Mouse (Mus musculus) hindbrain, embryonic 10.5 days (tissue): Measurements from ENCODE around the gene Abca7. TPM values are rescaled to one million over a fixed set of nuclear protein-coding genes. Genes with fewer than 3 reads are reported as not detected.
A peak's percentile ranks its signal among the peaks of the same experiment; 100 is the strongest.

Source experiments
- DNase-seq: peaks from one replicate; pipeline ENCODE4 v3.0.0-alpha.2; 2017; ENCODE audit warnings: low spot score
- H3K27ac ChIP-seq: fragments of 300-500 bp; sonication (generic); 2 replicates; pipeline ENCODE4 v1.5.1; 2016; ENCODE audit warnings: mild to moderate bottlenecking, moderate library complexity
- H3K27me3 ChIP-seq: fragments of 300-500 bp; sonication (generic); 2 replicates; pipeline ENCODE4 v1.6.1; 2016; ENCODE audit warnings: mild to moderate bottlenecking; ENCODE audit not compliant: poor library complexity, insufficient read depth, severe bottlenecking
- H3K36me3 ChIP-seq: fragments of 300-500 bp; sonication (generic); 2 replicates; pipeline ENCODE4 v1.6.1; 2016; ENCODE audit warnings: mild to moderate bottlenecking, moderate library complexity
- H3K4me1 ChIP-seq: fragments of 300-500 bp; sonication (generic); replicated peaks from 2 replicates; pipeline ENCODE4 v1.6.1; 2016; ENCODE audit warnings: mild to moderate bottlenecking
- H3K4me3 ChIP-seq: fragments of 300-500 bp; sonication (generic); 2 replicates; pipeline ENCODE4 v1.5.1; 2016; ENCODE audit warnings: mild to moderate bottlenecking, moderate library complexity
- H3K9me3 ChIP-seq: fragments of 300-500 bp; sonication (generic); 2 replicates; pipeline ENCODE4 v1.6.1; 2016; ENCODE audit warnings: mild to moderate bottlenecking, moderate library complexity
- whole genome bisulfite sequencing: fragments of 180-500 bp; shearing (Covaris S2); methylation state at CpG from one replicate; pipeline ENCODE4 v1.1.7; 2016; 5-methylcytosine and 5-hydroxymethylcytosine counted together
- polyA plus RNA-seq: library from polyadenylated mRNA; unstranded; fragments of >200 nt; fragmentation: Nextera tagmentation; extraction: Ambion mirVana; gene quantifications from 2 replicates; pipeline ENCODE4 v1.2.1, GENCODE M21; 2016

Gene Abca7
- polyA plus RNA-seq, 1 experiment from 2014 or later = 6.0 TPM

DNA sequence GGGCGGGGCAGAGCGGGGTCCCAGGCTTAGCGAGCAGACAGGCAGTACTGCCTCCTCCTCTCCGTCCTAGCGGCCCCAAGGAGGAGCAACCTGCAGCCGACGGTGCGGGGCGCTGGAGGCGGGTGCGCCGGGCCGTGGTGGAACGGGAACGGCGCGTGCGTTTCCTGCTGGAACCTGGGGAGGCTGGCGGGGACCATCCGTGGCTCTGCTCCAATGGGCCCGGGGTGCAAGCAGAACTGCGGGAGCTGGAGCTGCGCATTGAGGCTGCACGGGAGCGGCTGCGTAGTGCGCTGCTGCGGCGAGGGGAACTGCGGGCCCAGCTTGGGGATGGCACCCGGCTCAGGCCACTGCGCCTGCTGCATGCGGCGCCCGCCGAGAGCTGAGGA is 19.6 kb upstream of the Abca7 start:
- no peak for DNase-seq
- Histone ChIP-seq H3K4me3 (peak overlapping the region; percentile 23), H3K4me1 (peaks cover 17% of the 10 kb centered on the region), H3K9me3 (0 out of 2 replicates have a peak, but pooled peaks cover 9% of the 10 kb centered on the region), H3K27ac (no peak overlapping the region), H3K36me3 (peaks cover 77% of the 10 kb centered on the region), H3K27me3 (peaks cover 46% of the 10 kb centered on the region)
- WGBS = 79% methylated on average over 36 of the region's 36 CpGs

DNA sequence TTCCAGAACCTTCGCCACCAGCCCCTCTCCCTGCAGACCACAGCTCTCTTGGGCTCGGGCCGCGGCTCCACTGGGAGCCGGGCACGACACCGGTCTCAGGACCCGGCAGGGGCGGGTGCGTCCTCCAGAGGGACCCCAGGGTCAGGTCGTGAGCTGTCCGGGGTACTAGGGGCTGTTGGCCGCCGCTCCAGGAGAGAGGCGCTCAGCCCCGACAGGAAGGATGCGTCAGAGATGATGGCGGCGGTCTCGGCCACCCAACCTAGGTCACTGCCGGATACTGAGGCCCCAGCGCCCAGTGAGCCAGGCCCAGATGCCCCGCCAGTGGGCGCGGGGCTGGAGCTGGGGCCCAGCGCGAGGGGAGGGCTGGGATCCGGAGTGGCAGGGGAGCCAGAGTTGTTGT is 19.0 kb upstream of the Abca7 start:
- Histone ChIP-seq H3K4me1 (peaks cover 21% of the 10 kb centered on the region), H3K9me3 (0 out of 2 replicates have a peak, but pooled peaks cover 9% of the 10 kb centered on the region), H3K4me3 (no peak overlapping the region), H3K27me3 (peaks cover 40% of the 10 kb centered on the region), H3K36me3 (peaks cover 80% of the 10 kb centered on the region), H3K27ac (no peak overlapping the region)
- 79% methylated on average over 28 of the region's 28 CpGs for WGBS
- DNase-seq = no peak

DNA sequence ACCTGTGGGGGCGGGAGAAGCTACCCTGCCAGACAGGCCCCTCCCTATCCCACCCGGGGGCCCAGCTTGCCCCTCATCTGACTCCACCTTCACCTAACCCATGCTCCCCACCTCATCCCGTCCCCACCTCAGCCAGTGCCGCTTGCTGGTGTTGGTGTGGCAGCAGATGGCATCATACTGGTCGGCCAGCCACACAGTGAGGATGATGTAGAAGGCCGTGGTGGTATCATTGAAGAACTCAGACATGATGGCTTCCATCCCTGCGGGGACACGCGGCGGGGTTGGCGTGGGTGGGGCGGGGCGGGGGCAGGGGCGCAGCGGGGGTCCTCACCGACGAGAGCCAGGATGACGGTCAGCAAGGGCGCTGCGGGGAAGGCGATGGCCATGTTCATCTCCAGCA is 18.2 kb upstream of the Abca7 start:
- peaks cover 83% of the 10 kb centered on the region for H3K36me3 ChIP-seq

DNA sequence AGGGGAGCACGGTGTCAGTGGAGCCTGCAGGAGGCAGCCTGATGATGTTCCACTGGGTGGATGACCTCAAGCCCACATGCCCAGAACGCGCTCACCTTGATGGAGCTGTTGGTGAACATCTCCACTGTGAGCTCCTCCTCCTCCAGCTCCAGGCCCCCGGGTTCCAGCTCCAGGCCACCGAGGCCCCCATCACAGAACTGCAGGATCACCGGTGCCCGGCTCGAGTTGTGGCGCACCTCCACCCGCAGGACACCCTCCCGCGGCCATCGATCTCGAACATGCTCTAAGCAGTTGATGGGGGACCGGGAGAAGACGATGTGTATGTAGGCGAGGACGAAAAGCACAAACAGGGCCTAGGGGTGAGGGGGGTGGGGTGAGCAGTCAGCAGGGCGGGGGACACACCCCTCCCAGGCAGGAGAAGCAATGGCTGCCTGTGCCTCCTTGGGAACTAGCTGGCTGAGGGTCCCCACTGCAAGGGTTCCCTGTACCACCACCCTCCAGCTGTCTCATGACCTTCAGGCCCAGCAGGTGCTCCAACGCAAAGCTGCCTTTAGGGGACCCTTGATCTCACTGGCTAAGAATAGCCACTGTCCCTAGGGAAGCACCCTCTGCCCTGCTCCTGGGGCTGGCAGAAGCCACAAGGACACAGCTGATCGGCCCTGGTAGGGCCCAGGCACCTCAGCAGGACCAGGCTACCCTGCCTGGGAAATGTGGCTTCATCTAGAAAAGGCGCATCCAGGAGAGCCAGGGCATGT is 16.7 kb upstream of the Abca7 start:
- no peak overlapping the region for H3K27ac ChIP-seq
- H3K27me3 ChIP-seq = peaks cover 20% of the 10 kb centered on the region
- DNase-seq = no peak
- peaks cover 36% of the 10 kb centered on the region for H3K4me1 ChIP-seq
- 0 out of 2 replicates have a peak, but pooled peaks cover 9% of the 10 kb centered on the region for H3K9me3 ChIP-seq
- WGBS = 93% methylated on average over 22 of the region's 22 CpGs
- peaks cover 73% of the 10 kb centered on the region for H3K36me3 ChIP-seq
- no peak overlapping the region; the same call in 1 of the 2 replicates for H3K4me3 ChIP-seq

More for the DNA sequence above, 18.2 kb upstream of the Abca7 start:
- Histone ChIP-seq H3K4me3 (no peak overlapping the region), H3K4me1 (peaks cover 28% of the 10 kb centered on the region), H3K27me3 (peaks cover 33% of the 10 kb centered on the region), H3K27ac (no peak overlapping the region), H3K9me3 (0 out of 2 replicates have a peak, but pooled peaks cover 9% of the 10 kb centered on the region)
- DNase-seq = no peak
- 95% methylated on average over 21 of the region's 21 CpGs for WGBS

DNA sequence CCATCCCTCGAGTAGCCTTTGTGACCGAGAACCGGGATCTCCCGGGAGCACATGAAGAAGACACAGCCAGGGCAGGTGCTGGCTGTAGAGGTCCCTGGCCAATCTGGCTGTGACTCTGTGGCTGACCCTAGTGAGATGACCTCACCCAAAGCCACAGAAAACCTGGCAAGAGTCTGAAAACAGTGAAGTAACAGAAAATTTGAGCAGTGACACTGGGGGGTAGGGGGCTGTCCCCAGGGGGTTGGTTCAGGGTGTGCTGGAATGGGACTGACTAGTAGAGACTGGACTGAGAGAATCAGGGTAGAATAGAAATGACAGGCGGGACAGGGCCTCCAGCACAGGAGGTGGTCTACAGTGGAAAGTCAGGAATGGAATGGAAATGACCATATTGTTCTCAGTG is 13.1 kb upstream of the Abca7 start:
- peaks cover 60% of the 10 kb centered on the region for H3K4me1 ChIP-seq
- H3K36me3 ChIP-seq = peaks cover 38% of the 10 kb centered on the region
- DNase-seq = no peak
- H3K27me3 ChIP-seq = peaks cover 24% of the 10 kb centered on the region
- peak overlapping the region; percentile 78 for H3K4me3 ChIP-seq
- peak overlapping the region; percentile 93 for H3K27ac ChIP-seq
- WGBS = 70% methylated on average over 5 of the region's 5 CpGs
- H3K9me3 ChIP-seq = no peaks in the 10 kb centered on the region

DNA sequence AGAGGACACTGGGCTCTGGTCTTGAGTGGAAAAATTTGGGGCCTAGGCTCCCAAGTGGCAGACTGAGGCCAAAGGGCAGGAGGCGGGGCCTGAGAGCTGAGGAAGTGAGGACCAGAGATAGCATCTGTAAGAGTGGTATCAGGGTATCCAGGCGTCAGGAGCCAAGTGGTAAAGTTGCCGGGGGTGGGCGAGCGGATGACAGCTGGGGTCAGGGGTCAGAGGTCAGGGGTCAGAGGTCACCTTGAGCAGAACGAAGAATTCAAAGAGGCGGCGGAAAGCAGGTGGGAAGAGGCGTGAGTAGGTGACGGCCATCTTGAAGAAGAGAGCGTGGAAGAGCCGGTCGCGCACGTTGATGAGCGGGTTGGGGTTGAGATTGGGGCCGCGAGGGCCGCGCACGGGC is 12.6 kb upstream of the Abca7 start:
- under 1% methylated on average over 21 of the region's 21 CpGs for WGBS
- DNase-seq = peak; percentile 66
- H3K36me3 ChIP-seq = peaks cover 33% of the 10 kb centered on the region
- peak overlapping the region; percentile 78 for H3K4me3 ChIP-seq
- H3K27me3 ChIP-seq = peaks cover 26% of the 10 kb centered on the region
- peak overlapping the region; percentile 93 for H3K27ac ChIP-seq
- H3K4me1 ChIP-seq = peaks cover 65% of the 10 kb centered on the region
- H3K9me3 ChIP-seq = no peaks in the 10 kb centered on the region

DNA sequence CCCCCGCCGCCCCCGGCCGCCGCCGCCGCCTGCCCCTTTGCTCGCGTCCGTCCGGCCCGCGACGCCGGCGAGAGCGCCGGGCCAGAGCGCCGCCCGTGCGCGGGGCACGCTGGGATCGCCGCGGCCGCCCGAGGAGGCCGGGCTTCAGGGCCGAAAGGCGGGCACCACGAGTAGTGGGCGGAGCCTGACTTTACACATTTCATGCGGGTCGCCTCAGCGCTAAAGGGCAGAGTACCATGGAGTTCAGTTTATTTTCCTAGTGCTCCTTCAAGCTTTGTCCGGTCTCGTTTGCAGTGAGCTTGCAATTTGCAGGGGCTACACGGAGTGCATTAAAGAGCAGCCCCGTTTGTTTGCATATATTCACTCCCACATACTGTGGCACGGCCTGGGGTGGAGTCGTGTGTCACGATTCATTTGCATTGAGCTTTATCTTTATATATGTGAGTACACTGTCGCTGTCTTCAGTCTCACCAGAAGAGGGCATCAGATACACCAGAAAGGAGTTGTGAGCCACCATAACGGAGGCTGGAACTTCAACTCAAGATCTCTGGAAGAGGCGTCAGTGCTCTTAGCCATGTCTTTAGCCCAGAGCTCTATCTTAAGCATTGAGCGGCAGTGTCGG is 12.0 kb upstream of the Abca7 start, which contains the start of gene Tmem259:
Gene Tmem259 (minus strand): TSS at position 136 of the 622 bp plus-strand sequence.
- Histone ChIP-seq H3K27ac (peak within 1 kb of the TSS; percentile 93), H3K4me3 (peak within 1 kb of the TSS; percentile 78), H3K27me3 (peaks cover 33% of the 10 kb centered on the region), H3K9me3 (no peaks in the 10 kb centered on the region), H3K4me1 (peaks cover 71% of the 10 kb centered on the region), H3K36me3 (peaks cover 27% of the 10 kb centered on the region)
- DNase-seq = peak; percentile 85
- WGBS = under 1% methylated on average over 49 of the region's 49 CpGs

DNA sequence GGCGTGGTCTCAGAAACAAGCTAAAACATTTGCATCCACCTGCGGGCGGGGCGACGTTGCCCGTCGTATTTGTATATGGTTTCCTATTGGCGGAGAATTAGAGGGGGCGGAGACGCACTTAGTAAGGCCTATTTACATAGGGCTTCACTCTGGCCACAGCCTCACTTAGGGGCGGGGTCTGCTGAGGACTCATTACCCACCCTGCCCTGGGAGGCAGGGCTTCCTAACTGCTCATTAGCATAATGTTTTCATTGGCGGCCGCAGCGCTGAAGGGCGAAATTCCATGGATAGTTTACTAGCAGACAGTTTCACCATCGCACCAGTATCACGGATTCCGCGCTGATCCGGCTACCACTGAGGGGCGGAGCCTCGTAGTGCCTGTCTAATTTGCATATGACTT is 11.4 kb upstream of the Abca7 start:
- Histone ChIP-seq H3K9me3 (no peaks in the 10 kb centered on the region), H3K4me1 (peaks cover 74% of the 10 kb centered on the region), H3K27me3 (peaks cover 38% of the 10 kb centered on the region), H3K27ac (peak overlapping the region; percentile 93), H3K4me3 (peak overlapping the region; percentile 78), H3K36me3 (peaks cover 21% of the 10 kb centered on the region)
- WGBS = under 1% methylated on average over 22 of the region's 22 CpGs
- DNase-seq = peak; percentile 95

DNA sequence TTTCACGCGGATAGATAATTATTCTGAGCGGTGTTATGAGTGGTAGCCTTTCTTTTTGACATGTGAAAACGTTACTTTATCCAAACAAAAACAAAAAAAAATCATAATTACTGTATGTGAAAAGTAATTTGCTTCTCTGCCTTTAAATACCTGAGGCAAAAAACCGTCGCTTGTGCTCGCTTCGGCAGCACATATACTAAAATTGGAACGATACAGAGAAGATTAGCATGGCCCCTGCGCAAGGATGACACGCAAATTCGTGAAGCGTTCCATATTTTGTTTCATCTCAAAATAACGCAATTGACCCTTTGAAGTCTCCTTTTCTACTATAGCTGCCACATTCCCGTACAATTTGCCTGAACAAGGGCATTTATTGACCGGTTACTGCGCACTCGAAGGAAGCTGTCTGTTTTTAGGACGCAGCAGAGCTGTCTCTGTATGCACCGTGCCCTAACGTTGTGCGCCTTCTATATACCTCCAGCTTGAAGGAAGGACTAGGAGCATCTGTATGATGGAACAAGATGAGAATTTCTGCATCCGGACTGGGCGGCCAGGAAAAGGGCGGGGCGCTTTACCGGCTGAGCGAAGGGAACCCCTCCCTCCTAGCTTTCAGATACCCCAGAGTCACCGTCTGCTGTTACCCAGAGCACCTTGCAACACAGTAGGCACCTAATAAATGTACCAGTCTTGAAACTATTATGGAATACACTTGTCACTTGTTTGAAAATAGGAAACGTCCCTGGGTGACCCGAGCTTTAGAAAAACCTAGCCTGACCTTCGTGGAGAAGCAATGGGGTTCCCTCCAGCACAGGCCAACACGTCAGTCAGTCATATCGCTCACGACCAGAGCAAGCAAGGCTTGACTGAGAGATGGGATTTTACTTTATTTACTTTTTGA is 10.7 kb upstream of the Abca7 start:
- Histone ChIP-seq H3K27me3 (peaks cover 46% of the 10 kb centered on the region), H3K27ac (peak overlapping the region; percentile 93), H3K36me3 (peaks cover 14% of the 10 kb centered on the region), H3K4me1 (peaks cover 74% of the 10 kb centered on the region), H3K4me3 (peak overlapping the region; percentile 78), H3K9me3 (no peaks in the 10 kb centered on the region)
- WGBS = 5% methylated on average over 35 of the region's 35 CpGs
- DNase-seq = peak; percentile 60

DNA sequence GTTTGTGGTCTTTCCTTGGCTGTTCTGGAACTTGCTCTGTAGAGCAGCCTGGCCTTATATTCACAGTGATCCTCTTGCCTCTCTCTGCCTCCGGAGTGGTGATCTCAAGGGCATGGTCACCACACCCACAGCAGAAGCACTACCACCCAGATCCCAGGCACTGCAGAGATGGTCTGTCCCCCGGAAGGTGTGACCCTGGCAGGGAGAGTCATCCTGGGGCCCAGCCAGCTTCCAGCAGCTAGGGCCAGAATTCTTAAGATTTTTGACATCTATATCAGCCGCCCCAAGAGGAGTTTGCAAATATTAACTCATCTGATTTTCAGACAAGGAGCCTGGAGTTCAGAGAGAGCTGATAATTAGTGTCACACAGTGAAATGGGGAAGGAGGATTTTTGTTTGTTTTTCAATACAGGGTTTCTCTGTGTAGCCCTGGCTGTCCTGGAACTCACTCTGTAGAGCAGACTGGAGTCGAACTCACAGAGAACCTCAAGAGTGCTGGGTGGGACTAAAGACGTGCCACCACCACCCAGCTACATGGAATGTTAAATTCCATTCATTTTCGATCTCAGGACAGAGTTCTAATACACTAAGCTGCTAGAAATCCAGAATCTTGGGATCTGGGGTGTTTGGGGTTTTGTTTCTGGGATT is 9.9 kb upstream of the Abca7 start:
- peaks cover 71% of the 10 kb centered on the region for H3K4me1 ChIP-seq
- 44% methylated on average over 6 of the region's 6 CpGs for WGBS

DNA sequence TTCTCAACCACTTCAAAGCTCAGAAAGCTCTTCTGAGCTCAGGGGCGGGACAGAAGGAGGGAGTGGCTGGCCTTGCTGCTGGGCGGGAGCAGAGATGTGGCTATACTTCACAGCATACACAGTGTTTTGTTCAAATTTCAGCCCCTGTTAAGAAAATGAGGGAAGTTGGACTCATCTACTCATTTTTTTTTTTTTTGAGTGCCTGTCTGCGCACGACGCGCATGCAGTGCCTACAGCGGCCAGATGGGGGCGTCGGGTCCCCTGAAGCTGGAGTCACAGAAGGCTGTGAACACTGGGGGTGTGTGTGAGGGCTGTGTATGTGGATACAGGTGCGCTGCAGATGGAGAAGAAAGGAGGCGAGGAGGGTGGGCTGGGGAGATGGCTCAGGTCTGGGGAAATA is 9.3 kb upstream of the Abca7 start:
- H3K4me1 ChIP-seq = peaks cover 65% of the 10 kb centered on the region

More for the DNA sequence above, 9.9 kb upstream of the Abca7 start:
- no peak for DNase-seq
- H3K9me3 ChIP-seq = peaks cover 6% of the 10 kb centered on the region; the same call in 1 of the 2 replicates
- peaks cover 53% of the 10 kb centered on the region for H3K27me3 ChIP-seq
- peak overlapping the region; percentile 78 for H3K4me3 ChIP-seq
- peaks cover 13% of the 10 kb centered on the region for H3K36me3 ChIP-seq
- peak overlapping the region; percentile 93 for H3K27ac ChIP-seq

More for the DNA sequence above, 9.3 kb upstream of the Abca7 start:
- peaks cover 12% of the 10 kb centered on the region; the same call in 1 of the 2 replicates for H3K9me3 ChIP-seq
- DNase-seq = peak; percentile 88
- whole genome bisulfite sequencing = 3% methylated on average over 11 of the region's 11 CpGs
- H3K27me3 ChIP-seq = peaks cover 54% of the 10 kb centered on the region
- H3K4me3 ChIP-seq = peak overlapping the region; percentile 61
- peaks cover 13% of the 10 kb centered on the region for H3K36me3 ChIP-seq
- peak overlapping the region; percentile 87; the same call in 1 of the 2 replicates for H3K27ac ChIP-seq
